Mouse (Mus musculus): ENCODE measurements around the gene Whrn. TPM values are rescaled to one million over a fixed set of nuclear protein-coding genes. Genes with fewer than 3 reads are reported as not detected.

Whrn gene
- total and polyA plus RNA-seq, 3 experiments = 29.9 to 33.9 (median 31.4) TPM

GRCm38 (mm10) chr4:63453939-63454513 is 41.8 kb downstream of the Whrn start:
- intact Hi-C loops (cut with DNase I) = no loop called here
- no peak overlapping the region for H3K4me3 ChIP-seq
- H3K79me2 ChIP-seq (replicated peaks; ENCODE audit: control insufficient read depth, insufficient read depth, low read length) = no peaks in the 10 kb centered on the region
- TF ChIP-seq CTCF (IDR thresholded peaks at IDR 0.05) (no peak), POLR2A (IDR thresholded peaks at IDR 0.05; ENCODE audit: insufficient read depth, low read depth, low read length) (no peak), EP300 (IDR thresholded peaks at IDR 0.05; ENCODE audit: insufficient read depth, low read depth, low read length) (no peak)
- 82% methylated on average over 6 of the region's 6 CpGs for WGBS
- no peaks in the 10 kb centered on the region for H3K27me3 ChIP-seq (ENCODE audit: control insufficient read depth, insufficient read depth, low read length)
- no peaks in the 10 kb centered on the region for H3K36me3 ChIP-seq (ENCODE audit: control insufficient read depth, insufficient read depth, low read length)
- H3K27ac ChIP-seq = no peak overlapping the region
- H3K4me1 ChIP-seq (ENCODE audit: control insufficient read depth, insufficient read depth, low read length) = no peaks in the 10 kb centered on the region; the same call in 1 of the 2 replicates
- DNase-seq = no peak
- no peak overlapping the region for H3K9ac ChIP-seq (ENCODE audit: low read depth, low read length)

- Histone ChIP-seq H3K79me2 (replicated peaks; ENCODE audit: control insufficient read depth, insufficient read depth, low read length) (no peaks in the 10 kb centered on the region), H3K9ac (ENCODE audit: low read depth, low read length) (no peak overlapping the region), H3K4me1 (ENCODE audit: control insufficient read depth, insufficient read depth, low read length) (no peaks in the 10 kb centered on the region; the same call in 1 of the 2 replicates), H3K36me3 (ENCODE audit: control insufficient read depth, insufficient read depth, low read length) (no peaks in the 10 kb centered on the region), H3K27me3 (ENCODE audit: control insufficient read depth, insufficient read depth, low read length) (no peaks in the 10 kb centered on the region), H3K27ac (no peak overlapping the region), H3K4me3 (no peak overlapping the region)
- intact Hi-C loops (cut with DNase I) = no loop called here
- 58% methylated on average over 3 of the region's 3 CpGs for WGBS
- no peak for TF ChIP-seq POLR2A (IDR thresholded peaks at IDR 0.05; ENCODE audit: insufficient read depth, low read depth, low read length)
- no peak for TF ChIP-seq CTCF (IDR thresholded peaks at IDR 0.05)
- no peak for TF ChIP-seq EP300 (IDR thresholded peaks at IDR 0.05; ENCODE audit: insufficient read depth, low read depth, low read length)
- no peak for DNase-seq
Measured at GRCm38 (mm10) chr4:63452555-63452954, 43.2 kb downstream of the Whrn start.

GRCm38 (mm10) chr4:63450551-63450950 is 45.2 kb downstream of the Whrn start:
- Histone ChIP-seq H3K9ac (ENCODE audit: low read depth, low read length) (no peak overlapping the region), H3K27me3 (ENCODE audit: control insufficient read depth, insufficient read depth, low read length) (no peaks in the 10 kb centered on the region), H3K4me3 (no peak overlapping the region), H3K79me2 (replicated peaks; ENCODE audit: control insufficient read depth, insufficient read depth, low read length) (no peaks in the 10 kb centered on the region), H3K27ac (no peak overlapping the region), H3K4me1 (ENCODE audit: control insufficient read depth, insufficient read depth, low read length) (no peaks in the 10 kb centered on the region; the same call in 1 of the 2 replicates), H3K36me3 (ENCODE audit: control insufficient read depth, insufficient read depth, low read length) (no peaks in the 10 kb centered on the region)
- TF ChIP-seq POLR2A (IDR thresholded peaks at IDR 0.05; ENCODE audit: insufficient read depth, low read depth, low read length) = no peak
- no peak for TF ChIP-seq EP300 (IDR thresholded peaks at IDR 0.05; ENCODE audit: insufficient read depth, low read depth, low read length)
- TF ChIP-seq CTCF (IDR thresholded peaks at IDR 0.05) = no peak
- no peak for DNase-seq
- intact Hi-C loops (cut with DNase I) = no loop called here
- 87% methylated on average over 5 of the region's 5 CpGs for WGBS

GRCm38 (mm10) chr4:63444362-63445066 is 51.3 kb downstream of the Whrn start:
- Histone ChIP-seq H3K27me3 (ENCODE audit: control insufficient read depth, insufficient read depth, low read length) (no peaks in the 10 kb centered on the region), H3K36me3 (ENCODE audit: control insufficient read depth, insufficient read depth, low read length) (no peaks in the 10 kb centered on the region), H3K4me3 (no peak overlapping the region), H3K27ac (no peak overlapping the region), H3K4me1 (ENCODE audit: control insufficient read depth, insufficient read depth, low read length) (no peaks in the 10 kb centered on the region), H3K9ac (ENCODE audit: low read depth, low read length) (no peak overlapping the region), H3K79me2 (replicated peaks; ENCODE audit: control insufficient read depth, insufficient read depth, low read length) (no peaks in the 10 kb centered on the region)
- intact Hi-C loops (cut with DNase I) = no loop called here
- WGBS = 87% methylated on average over 10 of the region's 10 CpGs
- no peak for DNase-seq
- TF ChIP-seq POLR2A (IDR thresholded peaks at IDR 0.05; ENCODE audit: insufficient read depth, low read depth, low read length) = no peak
- TF ChIP-seq CTCF (IDR thresholded peaks at IDR 0.05) = no peak
- no peak for TF ChIP-seq EP300 (IDR thresholded peaks at IDR 0.05; ENCODE audit: insufficient read depth, low read depth, low read length)

- TF ChIP-seq EP300 (IDR thresholded peaks at IDR 0.05; ENCODE audit: insufficient read depth, low read depth, low read length) = no peak
- no peak for TF ChIP-seq CTCF (IDR thresholded peaks at IDR 0.05)
- TF ChIP-seq POLR2A (IDR thresholded peaks at IDR 0.05; ENCODE audit: insufficient read depth, low read depth, low read length) = no peak
- H3K4me1 ChIP-seq (ENCODE audit: control insufficient read depth, insufficient read depth, low read length) = no peaks in the 10 kb centered on the region
- no peak for DNase-seq
- H3K36me3 ChIP-seq (ENCODE audit: control insufficient read depth, insufficient read depth, low read length) = no peaks in the 10 kb centered on the region
- no peaks in the 10 kb centered on the region for H3K27me3 ChIP-seq (ENCODE audit: control insufficient read depth, insufficient read depth, low read length)
- H3K79me2 ChIP-seq (replicated peaks; ENCODE audit: control insufficient read depth, insufficient read depth, low read length) = no peaks in the 10 kb centered on the region
- H3K9ac ChIP-seq (ENCODE audit: low read depth, low read length) = no peak overlapping the region
- H3K4me3 ChIP-seq = no peak overlapping the region
- WGBS = 59% methylated on average over 2 of the region's 2 CpGs
- H3K27ac ChIP-seq = no peak overlapping the region
- intact Hi-C loops (cut with DNase I) = no loop called here
Measured at GRCm38 (mm10) chr4:63443101-63443500, 52.7 kb downstream of the Whrn start.

- H3K9ac ChIP-seq (ENCODE audit: low read depth, low read length) = no peak overlapping the region
- no peak overlapping the region for H3K4me3 ChIP-seq
- H3K4me1 ChIP-seq (ENCODE audit: control insufficient read depth, insufficient read depth, low read length) = peaks cover 3% of the 10 kb centered on the region; the same call in 1 of the 2 replicates
- intact Hi-C loops (cut with DNase I) = no loop called here
- peak overlapping the region; percentile 20; the same call in 1 of the 2 replicates for H3K27ac ChIP-seq
- no peaks in the 10 kb centered on the region for H3K27me3 ChIP-seq (ENCODE audit: control insufficient read depth, insufficient read depth, low read length)
- TF ChIP-seq CTCF (IDR thresholded peaks at IDR 0.05) (no peak), EP300 (IDR thresholded peaks at IDR 0.05; ENCODE audit: insufficient read depth, low read depth, low read length) (peak; percentile 84)
- 73% methylated on average over 7 of the region's 7 CpGs for WGBS
- no peaks in the 10 kb centered on the region for H3K79me2 ChIP-seq (replicated peaks; ENCODE audit: control insufficient read depth, insufficient read depth, low read length)
- no peaks in the 10 kb centered on the region for H3K36me3 ChIP-seq (ENCODE audit: control insufficient read depth, insufficient read depth, low read length)
- peak in 1 of 2 experiments; percentile 70 for DNase-seq
Measured at GRCm38 (mm10) chr4:63441616-63442015, 54.2 kb downstream of the Whrn start.

All from heart, adult 2 months (tissue).